ENCODE assay signal across 17 mouse cellular contexts in genomic region chr13:78180261-78180660, GRCm38 (mm10). TPM values are rescaled to one million over a fixed set of nuclear protein-coding genes. Genes with fewer than 3 reads are reported as not detected.
DNase-seq lines count a peak whose midpoint lies in the region; ATAC-seq and TF ChIP-seq lines count a peak whose summit lies in the region.
"Had no signal": no experiment of that assay in that cellular context is flagged by ENCODE, and none has a peak within 500 bp of the region (broad histone marks: within the 10 kb centered on the region; RNA-seq: fewer than 3 reads in every experiment).

No protein-coding gene starts in this region.

- intact Hi-C loops in gastrocnemius, adult 2 months (cut with DNase I), result loop anchor here (10.0 kb wide), 1 partner anchor 1135 kb away; no protein-coding TSS in a partner anchor

- H3K27ac ChIP-seq in cortical plate, adult 2 months (ENCODE audit: insufficient read depth, low read length), result no peak overlapping the region
- peak overlapping the region; percentile 89 for H3K27ac ChIP-seq in forebrain, embryonic 10.5 days
- H3K27ac ChIP-seq in hindbrain, embryonic 11.5 days (ENCODE audit: low read depth, low read length), result peak overlapping the region; percentile 91
- peak overlapping the region; percentile 96 for H3K27ac ChIP-seq in midbrain, embryonic 12.5 days (replicated peaks)
- H3K27ac ChIP-seq in liver, embryonic 12.5 days, result no peak overlapping the region
- H3K27ac ChIP-seq in gastrocnemius, adult 2 months, result no peak overlapping the region
- H3K27ac ChIP-seq: embryonic facial prominence, embryonic 15.5 days; intestine, embryonic 15.5 days; kidney, embryonic 15.5 days; liver, embryonic 14.5 days had no signal

- no peaks in the 10 kb centered on the region for H3K9me3 ChIP-seq in forebrain, embryonic 10.5 days
- no peaks in the 10 kb centered on the region for H3K9me3 ChIP-seq in hindbrain, embryonic 11.5 days (ENCODE audit: control insufficient read depth, low read length)
- H3K9me3 ChIP-seq in midbrain, embryonic 12.5 days, result no peaks in the 10 kb centered on the region
- no peaks in the 10 kb centered on the region for H3K9me3 ChIP-seq in liver, embryonic 12.5 days (replicated peaks)
- H3K9me3 ChIP-seq: embryonic facial prominence, embryonic 15.5 days; heart, embryonic 12.5 days; intestine, embryonic 15.5 days; kidney, embryonic 15.5 days had no signal

- no peaks in the 10 kb centered on the region for H3K4me1 ChIP-seq in cortical plate, adult 2 months (ENCODE audit: control insufficient read depth, insufficient read depth, low read length)
- peaks cover 77% of the 10 kb centered on the region for H3K4me1 ChIP-seq in forebrain, embryonic 10.5 days
- H3K4me1 ChIP-seq in hindbrain, embryonic 11.5 days (replicated peaks; ENCODE audit: control insufficient read depth, insufficient read depth, low read length), result 0 out of 2 replicates have a peak, but pooled peaks cover 4% of the 10 kb centered on the region
- peaks cover 34% of the 10 kb centered on the region for H3K4me1 ChIP-seq in midbrain, embryonic 12.5 days
- no peaks in the 10 kb centered on the region for H3K4me1 ChIP-seq in liver, embryonic 12.5 days

- 15% methylated on average over 3 of the region's 3 CpGs for WGBS in forebrain, embryonic 10.5 days
- 33% methylated on average over 3 of the region's 3 CpGs for WGBS in hindbrain, embryonic 11.5 days
- 16% methylated on average over 3 of the region's 3 CpGs for WGBS in midbrain, embryonic 12.5 days
- 18% methylated on average over 3 of the region's 3 CpGs for WGBS in liver, embryonic 12.5 days (ENCODE audit: insufficient replicate concordance)

- H3K9ac ChIP-seq in hindbrain, embryonic 11.5 days (ENCODE audit: low read depth, low read length), result peak overlapping the region; percentile 71
- peak overlapping the region; percentile 78; the same call in 1 of the 2 replicates for H3K9ac ChIP-seq in midbrain, embryonic 12.5 days (replicated peaks)
- no peak overlapping the region for H3K9ac ChIP-seq in liver, embryonic 12.5 days
- H3K9ac ChIP-seq: embryonic facial prominence, embryonic 15.5 days; heart, embryonic 12.5 days; intestine, embryonic 15.5 days; liver, embryonic 14.5 days had no signal

- no peaks in the 10 kb centered on the region for H3K36me3 ChIP-seq in forebrain, embryonic 10.5 days (replicated peaks)
- H3K36me3 ChIP-seq in hindbrain, embryonic 11.5 days (ENCODE audit: control insufficient read depth, insufficient read depth, low read length), result no peaks in the 10 kb centered on the region
- no peaks in the 10 kb centered on the region for H3K36me3 ChIP-seq in midbrain, embryonic 12.5 days
- H3K36me3 ChIP-seq in liver, embryonic 12.5 days, result no peaks in the 10 kb centered on the region
- H3K36me3 ChIP-seq: embryonic facial prominence, embryonic 15.5 days; heart, embryonic 12.5 days; intestine, embryonic 15.5 days; kidney, embryonic 15.5 days had no signal

- peaks cover 100% of the 10 kb centered on the region for H3K27me3 ChIP-seq in forebrain, embryonic 10.5 days (ENCODE audit: poor library complexity, severe bottlenecking)
- H3K27me3 ChIP-seq in hindbrain, embryonic 11.5 days (ENCODE audit: control insufficient read depth, insufficient read depth, low read length), result no peaks in the 10 kb centered on the region
- H3K27me3 ChIP-seq in midbrain, embryonic 12.5 days, result peaks cover 38% of the 10 kb centered on the region
- peaks cover 90% of the 10 kb centered on the region for H3K27me3 ChIP-seq in liver, embryonic 12.5 days (replicated peaks)

- H3K4me2 ChIP-seq in hindbrain, embryonic 11.5 days (replicated peaks; ENCODE audit: low read depth, low read length), result peak overlapping the region; percentile 58; the same call in 1 of the 2 replicates
- H3K4me2 ChIP-seq in midbrain, embryonic 12.5 days (replicated peaks), result peak overlapping the region; percentile 63
- H3K4me2 ChIP-seq in liver, embryonic 12.5 days, result no peak overlapping the region

- peak; percentile 12 for DNase-seq in forebrain, embryonic 10.5 days (ENCODE audit: extremely low spot score, low spot score)
- DNase-seq in hindbrain, embryonic 11.5 days (ENCODE audit: low spot score), result peak; percentile 35
- no peak for DNase-seq in gastrocnemius, adult 2 months
- no peak for DNase-seq in ovary, postnatal 36 days (ENCODE audit: low spot score)
- DNase-seq in heart, adult 9 months (ENCODE audit: low spot score in 2 of 2), result no peak
- DNase-seq: gastrocnemius, postnatal 25 days; spleen, adult 18-20 months; thymus, adult 18-20 months had no signal

- TF ChIP-seq POLR2A in cortical plate, adult 2 months (IDR thresholded peaks at IDR 0.05; ENCODE audit: extremely low read depth, insufficient read depth, low read length), result no peak

- H3K4me3 ChIP-seq in cortical plate, adult 2 months (ENCODE audit: insufficient read depth, low read length), result peak overlapping the region; percentile 38; the same call in 1 of the 2 replicates
- peak overlapping the region; percentile 54 for H3K4me3 ChIP-seq in forebrain, embryonic 10.5 days
- H3K4me3 ChIP-seq in hindbrain, embryonic 11.5 days (ENCODE audit: low read depth, low read length), result peak overlapping the region; percentile 38; the same call in 1 of the 2 replicates
- H3K4me3 ChIP-seq in midbrain, embryonic 12.5 days, result peak overlapping the region; percentile 50
- H3K4me3 ChIP-seq in liver, embryonic 12.5 days, result no peak overlapping the region
- no peak overlapping the region for H3K4me3 ChIP-seq in gastrocnemius, adult 2 months

- no peak for TF ChIP-seq CTCF in cortical plate, adult 2 months (IDR thresholded peaks at IDR 0.05; ENCODE audit: extremely low read depth, insufficient read depth, low read length)
- no peak for TF ChIP-seq CTCF in gastrocnemius, adult 2 months (IDR thresholded peaks at IDR 0.05)

- no peak for ATAC-seq in hindbrain, embryonic 11.5 days (ENCODE audit: low FRiP score)
- no peak for ATAC-seq in midbrain, embryonic 12.5 days (ENCODE audit: low FRiP score, low read depth)
- no peak for ATAC-seq in liver, embryonic 12.5 days
- ATAC-seq: Patski had no signal

RNA-seq across cellular contexts. Expression of gene Nr2f1, which starts 19.3 kb away (rescaled TPM):
- 158 and 169 TPM in 2 replicates for polyA plus RNA-seq in cortical plate, adult 2 months (2012; rRNA removed)
- 64.9 and 66.1 TPM in 2 replicates for polyA plus RNA-seq in forebrain, embryonic 10.5 days (2016; fragmentation: Nextera tagmentation; extraction: Ambion mirVana)
- polyA plus RNA-seq in hindbrain, embryonic 11.5 days (2014; fragmentation: Nextera tagmentation; extraction: Ambion mirVana), result 82.8 and 97.2 TPM in 2 replicates
- polyA plus RNA-seq in midbrain, embryonic 12.5 days (2016; fragmentation: Nextera tagmentation; extraction: Ambion mirVana), result 62.3 and 84.1 TPM in 2 replicates
- 1.5 and 1.7 TPM in 2 replicates for polyA plus RNA-seq in liver, embryonic 12.5 days (2016; fragmentation: Nextera tagmentation; extraction: Ambion mirVana)
- under 1 TPM; 0.41 to 0.56 TPM for total RNA-seq in gastrocnemius, adult 2 months (2021)

Comparison
In these comparisons a context has a peak if more than half of its experiments do, and no peak if none do; other contexts are left out.
1. H3K27ac ChIP-seq: peak in forebrain, embryonic 10.5 days (single experiment), hindbrain, embryonic 11.5 days (single experiment) and midbrain, embryonic 12.5 days (single experiment); none in cortical plate, adult 2 months (single experiment), liver, embryonic 12.5 days (single experiment) and gastrocnemius, adult 2 months (single experiment).
2. H3K4me3 ChIP-seq: peak in cortical plate, adult 2 months (single experiment), forebrain, embryonic 10.5 days (single experiment), hindbrain, embryonic 11.5 days (single experiment) and midbrain, embryonic 12.5 days (single experiment); none in liver, embryonic 12.5 days (single experiment) and gastrocnemius, adult 2 months (single experiment).
3. DNase-seq: peak in forebrain, embryonic 10.5 days (single experiment) and hindbrain, embryonic 11.5 days (single experiment); none in gastrocnemius, adult 2 months (single experiment), ovary, postnatal 36 days (single experiment) and heart, adult 9 months (0 of 2).
4. RNA of gene Nr2f1, which starts 19.3 kb away (polyA plus RNA-seq): 158 to 169 TPM in cortical plate, adult 2 months, 82.8 to 97.2 TPM in hindbrain, embryonic 11.5 days, 64.9 to 66.1 TPM in forebrain, embryonic 10.5 days and 62.3 to 84.1 TPM in midbrain, embryonic 12.5 days; 1.5 to 1.7 TPM in liver, embryonic 12.5 days; every median in the first group is over 10 times any median in the second.